Mouse (Mus musculus): ENCODE measurements around the gene Cdh13. TPM values are rescaled to one million over a fixed set of nuclear protein-coding genes. Genes with fewer than 3 reads are reported as not detected.

The Cdh13 gene
- polyA plus RNA-seq, 1 experiment from 2014 or later: 24.3 TPM

DNA sequence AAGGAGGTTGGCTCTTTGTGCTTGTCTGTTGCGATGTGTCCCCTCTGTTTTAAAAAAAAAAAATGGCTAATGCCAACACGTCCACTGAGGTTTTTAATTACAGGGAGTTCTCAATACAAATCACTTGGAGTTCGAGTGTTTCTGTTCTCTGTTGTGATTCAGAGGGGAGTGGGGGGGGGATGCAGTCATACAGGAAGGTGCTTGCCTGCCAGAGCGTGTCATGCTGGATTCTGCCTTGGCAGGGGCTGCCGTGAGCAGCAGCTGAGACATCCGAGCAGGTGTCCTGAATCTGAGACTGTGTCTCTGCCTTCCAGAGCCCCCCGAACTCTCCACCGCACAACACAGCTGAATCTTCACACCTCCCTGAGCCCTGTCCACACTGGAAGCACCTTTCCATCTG, 318.5 kb downstream of the Cdh13 start:
- H3K4me2 ChIP-seq (ENCODE audit: low read depth, low read length): no peak overlapping the region
- no peaks in the 10 kb centered on the region for H3K27me3 ChIP-seq (replicated peaks; ENCODE audit: control insufficient read depth, insufficient read depth, low read length)
- H3K9me3 ChIP-seq (ENCODE audit: control insufficient read depth, low read length): no peaks in the 10 kb centered on the region
- no peak overlapping the region for H3K9ac ChIP-seq (ENCODE audit: low read depth, low read length)
- DNase-seq (ENCODE audit: low spot score) (peak; percentile 17), ATAC-seq (ENCODE audit: low read depth) (no peak)
- no peak overlapping the region for H3K4me3 ChIP-seq (ENCODE audit: low read depth, low read length)
- no peaks in the 10 kb centered on the region for H3K36me3 ChIP-seq (ENCODE audit: control insufficient read depth, insufficient read depth, low read length)
- 54% methylated on average over 8 of the region's 8 CpGs for WGBS
- H3K27ac ChIP-seq (replicated peaks; ENCODE audit: low read depth, low read length): no peak overlapping the region
- no peaks in the 10 kb centered on the region for H3K4me1 ChIP-seq (ENCODE audit: control insufficient read depth, insufficient read depth, low read length)

- Histone ChIP-seq H3K9ac (ENCODE audit: low read depth, low read length) (no peak overlapping the region), H3K27ac (replicated peaks; ENCODE audit: low read depth, low read length) (no peak overlapping the region), H3K4me3 (ENCODE audit: low read depth, low read length) (no peak overlapping the region), H3K36me3 (ENCODE audit: control insufficient read depth, insufficient read depth, low read length) (no peaks in the 10 kb centered on the region), H3K4me1 (ENCODE audit: control insufficient read depth, insufficient read depth, low read length) (no peaks in the 10 kb centered on the region), H3K27me3 (replicated peaks; ENCODE audit: control insufficient read depth, insufficient read depth, low read length) (no peaks in the 10 kb centered on the region), H3K9me3 (ENCODE audit: control insufficient read depth, low read length) (no peaks in the 10 kb centered on the region), H3K4me2 (ENCODE audit: low read depth, low read length) (no peak overlapping the region)
- DNase-seq (ENCODE audit: low spot score) (no peak), ATAC-seq (ENCODE audit: low read depth) (no peak)
- WGBS: 87% methylated on average over 10 of the region's 10 CpGs
Observed at GRCm38 (mm10) chr8:118611551-118611950, 328.0 kb downstream of the Cdh13 start.

DNA sequence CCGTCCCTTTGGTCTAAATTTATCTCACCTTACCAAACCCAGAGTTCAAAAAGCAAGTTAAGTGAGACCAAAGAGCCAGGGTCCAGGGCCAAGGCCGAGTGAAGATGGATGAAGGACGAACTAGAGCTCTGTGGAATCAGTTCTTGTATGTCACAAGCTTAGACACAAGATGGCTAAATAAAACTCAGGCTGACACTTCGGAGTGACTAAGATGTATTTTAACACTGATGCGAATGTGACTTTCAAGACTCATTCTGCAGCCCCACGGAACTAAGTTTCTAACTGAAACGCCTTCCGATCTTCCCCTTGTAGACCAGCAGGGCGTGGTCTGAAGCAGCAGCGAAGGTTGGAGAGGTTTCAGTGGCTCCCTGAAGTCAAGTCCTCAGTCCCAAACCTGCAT, 334.7 kb downstream of the Cdh13 start:
- no peak overlapping the region for H3K4me2 ChIP-seq (ENCODE audit: low read depth, low read length)
- H3K9me3 ChIP-seq (ENCODE audit: control insufficient read depth, low read length): no peaks in the 10 kb centered on the region
- no peak overlapping the region for H3K4me3 ChIP-seq (ENCODE audit: low read depth, low read length)
- no peaks in the 10 kb centered on the region for H3K27me3 ChIP-seq (replicated peaks; ENCODE audit: control insufficient read depth, insufficient read depth, low read length)
- H3K27ac ChIP-seq (replicated peaks; ENCODE audit: low read depth, low read length): no peak overlapping the region
- H3K36me3 ChIP-seq (ENCODE audit: control insufficient read depth, insufficient read depth, low read length): no peaks in the 10 kb centered on the region
- 88% methylated on average over 10 of the region's 10 CpGs for WGBS
- no peaks in the 10 kb centered on the region for H3K4me1 ChIP-seq (ENCODE audit: control insufficient read depth, insufficient read depth, low read length)
- ATAC-seq (ENCODE audit: low read depth) (no peak), DNase-seq (ENCODE audit: low spot score) (no peak)
- H3K9ac ChIP-seq (ENCODE audit: low read depth, low read length): no peak overlapping the region

DNA sequence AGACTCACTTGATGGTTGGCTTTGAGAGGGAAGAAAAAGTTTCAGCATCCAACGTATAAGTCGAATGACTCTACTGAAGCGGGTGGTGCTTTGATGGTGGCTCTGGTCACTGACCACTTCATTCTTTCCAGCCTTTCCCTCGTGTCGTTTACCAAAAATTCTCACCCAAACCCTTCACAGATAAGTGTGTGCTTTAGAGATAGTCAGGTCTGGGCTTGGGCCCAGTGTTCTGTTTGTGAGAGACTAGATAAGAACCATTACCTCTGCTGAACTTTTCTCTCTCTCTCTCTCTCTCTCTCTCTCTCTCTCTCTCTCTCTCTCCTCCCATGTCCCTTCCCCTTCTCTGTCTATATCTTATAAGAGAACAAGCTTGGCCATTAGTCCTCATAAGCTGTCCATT, 342.9 kb downstream of the Cdh13 start:
- Histone ChIP-seq H3K27me3 (replicated peaks; ENCODE audit: control insufficient read depth, insufficient read depth, low read length) (no peaks in the 10 kb centered on the region), H3K4me3 (ENCODE audit: low read depth, low read length) (no peak overlapping the region), H3K27ac (replicated peaks; ENCODE audit: low read depth, low read length) (no peak overlapping the region)

GRCm38 (mm10) chr8:118627737-118628136, 344.2 kb downstream of the Cdh13 start:
- ATAC-seq (ENCODE audit: low read depth) (no peak), DNase-seq (ENCODE audit: low spot score) (no peak)
- H3K9ac ChIP-seq (ENCODE audit: low read depth, low read length): no peak overlapping the region
- H3K27me3 ChIP-seq (replicated peaks; ENCODE audit: control insufficient read depth, insufficient read depth, low read length): no peaks in the 10 kb centered on the region
- H3K36me3 ChIP-seq (ENCODE audit: control insufficient read depth, insufficient read depth, low read length): no peaks in the 10 kb centered on the region
- H3K9me3 ChIP-seq (ENCODE audit: control insufficient read depth, low read length): no peaks in the 10 kb centered on the region
- no peaks in the 10 kb centered on the region for H3K4me1 ChIP-seq (ENCODE audit: control insufficient read depth, insufficient read depth, low read length)
- no peak overlapping the region for H3K27ac ChIP-seq (replicated peaks; ENCODE audit: low read depth, low read length)
- no peak overlapping the region for H3K4me3 ChIP-seq (ENCODE audit: low read depth, low read length)
- 68% methylated on average over 5 of the region's 5 CpGs for WGBS
- H3K4me2 ChIP-seq (ENCODE audit: low read depth, low read length): no peak overlapping the region

More for the DNA sequence above, 342.9 kb downstream of the Cdh13 start:
- no peaks in the 10 kb centered on the region for H3K9me3 ChIP-seq (ENCODE audit: control insufficient read depth, low read length)
- DNase-seq (ENCODE audit: low spot score): no peak
- no peak overlapping the region for H3K4me2 ChIP-seq (ENCODE audit: low read depth, low read length)
- no peak for ATAC-seq (ENCODE audit: low read depth)
- no peaks in the 10 kb centered on the region for H3K4me1 ChIP-seq (ENCODE audit: control insufficient read depth, insufficient read depth, low read length)
- no peak overlapping the region for H3K9ac ChIP-seq (ENCODE audit: low read depth, low read length)
- WGBS: 90% methylated on average over 5 of the region's 5 CpGs
- no peaks in the 10 kb centered on the region for H3K36me3 ChIP-seq (ENCODE audit: control insufficient read depth, insufficient read depth, low read length)

DNA sequence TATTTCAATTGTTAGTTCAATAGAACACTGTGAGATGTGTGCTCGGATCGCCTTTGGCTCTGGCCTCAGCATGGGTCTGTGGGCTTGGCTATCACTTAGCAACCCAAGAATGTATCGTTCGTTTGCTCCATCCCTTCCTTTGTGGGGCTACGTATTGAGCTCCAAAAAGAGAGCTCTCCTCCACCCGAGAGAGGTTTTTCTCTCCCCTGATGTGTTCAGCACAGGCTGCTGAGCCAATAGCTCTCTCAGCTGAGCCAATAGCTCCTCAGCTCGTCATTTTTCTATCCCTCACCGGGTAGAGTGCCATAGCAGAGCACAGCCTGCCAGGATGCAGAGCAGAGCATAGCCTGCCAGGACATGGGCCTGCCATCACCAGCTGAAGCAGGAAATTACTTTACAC, 345.2 kb downstream of the Cdh13 start:
- Histone ChIP-seq H3K36me3 (ENCODE audit: control insufficient read depth, insufficient read depth, low read length) (no peaks in the 10 kb centered on the region), H3K4me2 (ENCODE audit: low read depth, low read length) (no peak overlapping the region), H3K27ac (replicated peaks; ENCODE audit: low read depth, low read length) (no peak overlapping the region), H3K27me3 (replicated peaks; ENCODE audit: control insufficient read depth, insufficient read depth, low read length) (no peaks in the 10 kb centered on the region), H3K4me1 (ENCODE audit: control insufficient read depth, insufficient read depth, low read length) (no peaks in the 10 kb centered on the region), H3K9ac (ENCODE audit: low read depth, low read length) (no peak overlapping the region), H3K9me3 (ENCODE audit: control insufficient read depth, low read length) (no peaks in the 10 kb centered on the region), H3K4me3 (ENCODE audit: low read depth, low read length) (no peak overlapping the region)
- ATAC-seq (ENCODE audit: low read depth) (no peak), DNase-seq (ENCODE audit: low spot score) (no peak)
- WGBS: 74% methylated on average over 8 of the region's 8 CpGs

DNA sequence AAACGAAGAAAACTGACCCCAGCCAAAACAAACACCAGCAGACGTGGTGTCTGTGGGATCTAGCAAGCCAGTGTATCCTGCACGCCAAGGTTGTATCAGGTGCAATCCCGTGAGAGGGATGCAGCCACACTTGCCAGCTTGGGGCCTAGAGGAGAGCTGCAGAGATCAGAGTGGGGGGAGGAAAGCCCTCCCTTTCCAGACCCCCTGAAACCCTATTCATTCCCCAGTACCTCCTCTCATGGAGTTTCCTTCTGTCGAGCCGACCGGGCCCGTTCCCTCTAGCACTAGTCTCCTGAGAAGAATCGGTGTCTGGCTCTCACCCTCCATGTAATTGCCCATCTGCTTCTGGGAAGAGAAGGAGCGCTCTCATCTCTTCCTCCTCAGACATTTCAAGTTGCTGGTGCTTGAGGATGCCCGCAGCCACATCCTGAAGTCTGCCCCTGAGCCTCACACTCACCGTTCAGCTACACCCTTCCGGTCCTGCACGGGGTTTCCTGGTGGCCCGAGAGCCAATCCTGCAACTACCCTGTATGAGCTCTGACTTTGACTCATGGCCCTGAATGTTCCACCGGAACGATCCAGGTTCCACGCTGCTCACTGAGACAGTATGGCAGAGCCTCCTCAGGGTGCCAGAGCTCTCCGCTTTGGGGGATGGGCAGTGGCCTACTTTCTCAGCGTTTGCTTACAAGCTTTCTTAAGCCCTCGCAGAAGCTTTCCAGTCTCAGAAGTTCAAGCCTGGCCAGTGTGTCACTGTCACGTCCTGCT, 351.9 kb downstream of the Cdh13 start:
- 66% methylated on average over 22 of the region's 22 CpGs for WGBS
- H3K4me2 ChIP-seq (ENCODE audit: low read depth, low read length): no peak overlapping the region
- no peak overlapping the region for H3K4me3 ChIP-seq (ENCODE audit: low read depth, low read length)
- ATAC-seq (ENCODE audit: low read depth) (no peak), DNase-seq (ENCODE audit: low spot score) (peak; percentile 31)
- no peaks in the 10 kb centered on the region for H3K9me3 ChIP-seq (ENCODE audit: control insufficient read depth, low read length)
- H3K27ac ChIP-seq (replicated peaks; ENCODE audit: low read depth, low read length): no peak overlapping the region
- H3K4me1 ChIP-seq (ENCODE audit: control insufficient read depth, insufficient read depth, low read length): no peaks in the 10 kb centered on the region
- H3K9ac ChIP-seq (ENCODE audit: low read depth, low read length): no peak overlapping the region
- H3K36me3 ChIP-seq (ENCODE audit: control insufficient read depth, insufficient read depth, low read length): no peaks in the 10 kb centered on the region
- no peaks in the 10 kb centered on the region for H3K27me3 ChIP-seq (replicated peaks; ENCODE audit: control insufficient read depth, insufficient read depth, low read length)

- H3K9me3 ChIP-seq (ENCODE audit: control insufficient read depth, low read length): no peaks in the 10 kb centered on the region
- H3K4me3 ChIP-seq (ENCODE audit: low read depth, low read length): no peak overlapping the region
- H3K27me3 ChIP-seq (replicated peaks; ENCODE audit: control insufficient read depth, insufficient read depth, low read length): no peaks in the 10 kb centered on the region
- ATAC-seq (ENCODE audit: low read depth) (no peak), DNase-seq (ENCODE audit: low spot score) (peak; percentile 45)
- no peak overlapping the region for H3K4me2 ChIP-seq (ENCODE audit: low read depth, low read length)
- no peak overlapping the region for H3K9ac ChIP-seq (ENCODE audit: low read depth, low read length)
- H3K27ac ChIP-seq (replicated peaks; ENCODE audit: low read depth, low read length): no peak overlapping the region
- 78% methylated on average over 8 of the region's 8 CpGs for WGBS
- no peaks in the 10 kb centered on the region for H3K4me1 ChIP-seq (ENCODE audit: control insufficient read depth, insufficient read depth, low read length)
- no peaks in the 10 kb centered on the region for H3K36me3 ChIP-seq (ENCODE audit: control insufficient read depth, insufficient read depth, low read length)
Observed at GRCm38 (mm10) chr8:118639606-118640005, 356.1 kb downstream of the Cdh13 start.

GRCm38 (mm10) chr8:118641799-118642198, 358.3 kb downstream of the Cdh13 start:
- no peak overlapping the region for H3K9ac ChIP-seq (ENCODE audit: low read depth, low read length)
- no peak overlapping the region for H3K27ac ChIP-seq (replicated peaks; ENCODE audit: low read depth, low read length)
- no peak overlapping the region for H3K4me2 ChIP-seq (ENCODE audit: low read depth, low read length)
- no peaks in the 10 kb centered on the region for H3K9me3 ChIP-seq (ENCODE audit: control insufficient read depth, low read length)
- ATAC-seq (ENCODE audit: low read depth) (no peak), DNase-seq (ENCODE audit: low spot score) (peak; percentile 9)
- WGBS: 80% methylated on average over 4 of the region's 4 CpGs
- no peaks in the 10 kb centered on the region for H3K4me1 ChIP-seq (ENCODE audit: control insufficient read depth, insufficient read depth, low read length)
- no peaks in the 10 kb centered on the region for H3K27me3 ChIP-seq (replicated peaks; ENCODE audit: control insufficient read depth, insufficient read depth, low read length)
- no peaks in the 10 kb centered on the region for H3K36me3 ChIP-seq (ENCODE audit: control insufficient read depth, insufficient read depth, low read length)
- no peak overlapping the region for H3K4me3 ChIP-seq (ENCODE audit: low read depth, low read length)
